Mouse (Mus musculus): ENCODE measurements at regions not wholly inside any gene's neighbourhood (a gene's known extent, or its start where the extent isn't known, plus 50 kb on each side); places are given as distances from the start of the nearest gene placed in this dataset.
A peak's percentile ranks its signal among the peaks of the same experiment; 100 is the strongest.
"Not testable (repeated sequence)": the region's sequence is repeated elsewhere in the genome, so short reads cannot be mapped to it uniquely, and the experiment has no call there.

DNA sequence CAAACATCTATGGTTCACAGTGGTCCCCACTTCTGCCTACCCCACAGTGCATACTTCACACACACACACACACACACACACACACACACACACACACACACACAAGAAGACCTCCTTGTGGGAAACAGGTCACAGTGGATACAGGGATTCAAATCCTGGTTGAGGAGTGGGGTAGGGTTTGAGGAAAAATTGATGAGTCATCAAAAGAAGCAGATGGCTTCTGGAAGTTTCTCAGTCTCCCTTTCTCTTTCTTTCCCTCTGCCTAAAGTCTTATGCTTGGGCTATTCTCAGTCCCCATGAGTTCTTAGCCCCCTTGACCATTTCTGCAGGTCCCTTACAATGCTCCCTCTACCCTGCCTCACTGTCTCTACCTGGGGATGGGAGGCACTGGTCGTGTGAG is 56.4 kb downstream of the Rassf10 start:
- no peak for DNase-seq (ENCODE audit: low read depth, low spot score)

DNA sequence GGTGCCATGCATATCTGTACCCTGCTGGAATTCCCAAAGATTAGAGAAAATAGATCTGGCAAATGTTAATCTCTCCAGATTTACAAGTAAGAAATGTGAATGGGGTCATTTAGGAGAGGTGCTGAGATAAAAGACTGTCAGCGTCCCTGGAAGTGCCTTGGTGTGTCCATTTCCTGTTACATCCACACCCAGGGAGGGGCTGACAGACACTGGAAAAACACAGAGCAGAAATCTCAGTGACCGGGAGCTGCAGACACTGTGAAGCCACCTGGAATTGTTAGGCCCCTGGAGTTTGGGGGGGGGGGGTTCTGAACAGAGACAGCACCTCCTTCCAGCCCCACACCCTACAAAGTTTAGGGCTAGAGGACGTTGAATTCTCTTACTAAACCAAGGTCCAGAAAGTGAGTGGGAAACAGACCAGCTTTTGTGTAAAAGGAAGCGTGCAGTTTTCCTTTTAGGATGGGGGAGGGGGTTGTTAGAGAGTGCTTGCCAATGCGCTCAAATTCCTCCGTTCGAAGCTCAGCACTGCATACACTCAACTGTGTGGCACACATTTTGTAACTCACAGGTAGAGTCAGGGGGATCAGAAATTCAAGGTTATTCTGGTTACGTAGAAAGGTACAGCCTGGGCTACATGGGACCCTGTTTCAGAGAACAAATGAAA is 63.5 kb downstream of the Rassf10 start:
- DNase-seq (ENCODE audit: low read depth, low spot score), result no peak

DNA sequence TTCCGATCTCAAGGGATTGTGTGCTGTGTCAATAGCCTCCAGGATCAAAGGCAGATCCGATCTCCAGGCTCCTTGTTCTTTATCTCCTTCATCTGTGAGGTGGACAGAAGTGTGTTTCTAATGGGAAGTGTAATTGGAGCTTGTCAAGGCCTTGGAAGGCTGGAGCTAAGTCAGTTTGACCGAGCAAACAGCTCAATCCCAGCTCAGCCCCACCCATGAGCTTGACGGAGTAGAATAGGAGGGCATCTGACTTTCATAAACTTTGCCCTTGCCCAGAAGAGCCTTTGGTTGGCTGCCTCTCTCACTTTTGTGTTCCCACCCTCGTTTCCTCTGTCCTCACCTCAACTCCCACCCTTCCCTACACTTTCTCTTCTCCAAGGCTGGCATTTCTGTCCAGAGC is 67.7 kb downstream of the Rassf10 start:
- DNase-seq (ENCODE audit: low read depth, low spot score), result no peak

DNA sequence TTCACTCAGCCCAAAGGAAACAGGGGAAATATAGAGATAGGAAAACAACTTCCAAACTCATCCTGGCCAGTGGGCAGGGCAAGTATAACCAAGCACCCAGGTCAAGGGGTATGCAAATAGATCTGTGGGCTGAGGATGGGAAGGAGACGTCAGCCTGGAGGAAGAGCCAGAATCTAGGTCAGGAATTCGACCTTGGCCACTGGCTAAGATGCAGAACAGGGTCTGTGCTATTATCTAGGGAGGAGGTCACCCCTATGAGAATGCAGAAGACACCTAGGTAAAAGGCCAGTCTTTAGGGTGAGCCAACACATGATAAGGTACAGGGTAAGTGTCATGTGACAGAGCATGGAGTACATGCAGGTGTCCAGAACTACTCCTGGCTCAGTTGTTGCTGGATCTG is 68.8 kb downstream of the Rassf10 start:
- DNase-seq (ENCODE audit: low read depth, low spot score), result no peak

DNA sequence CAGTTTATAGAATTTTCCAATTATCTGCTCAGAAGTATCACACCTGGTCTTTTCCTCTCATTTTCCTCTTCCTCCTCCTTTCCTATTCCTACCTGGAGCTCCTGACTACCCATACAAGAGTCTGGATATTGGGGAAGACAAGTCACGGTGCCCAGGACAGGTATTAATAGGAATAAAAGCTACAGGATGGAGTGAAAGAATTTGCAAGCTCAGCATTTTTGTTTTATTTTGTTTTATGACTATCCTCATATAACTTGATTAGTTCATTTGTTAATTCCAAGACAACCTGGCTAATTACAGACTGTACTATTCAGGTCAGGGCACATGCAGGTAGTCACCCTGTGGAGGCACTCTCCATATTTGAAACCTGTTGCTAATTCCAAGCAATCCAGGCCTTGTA is 72.0 kb downstream of the Rassf10 start:
- no peak for DNase-seq (ENCODE audit: low read depth, low spot score)

DNA sequence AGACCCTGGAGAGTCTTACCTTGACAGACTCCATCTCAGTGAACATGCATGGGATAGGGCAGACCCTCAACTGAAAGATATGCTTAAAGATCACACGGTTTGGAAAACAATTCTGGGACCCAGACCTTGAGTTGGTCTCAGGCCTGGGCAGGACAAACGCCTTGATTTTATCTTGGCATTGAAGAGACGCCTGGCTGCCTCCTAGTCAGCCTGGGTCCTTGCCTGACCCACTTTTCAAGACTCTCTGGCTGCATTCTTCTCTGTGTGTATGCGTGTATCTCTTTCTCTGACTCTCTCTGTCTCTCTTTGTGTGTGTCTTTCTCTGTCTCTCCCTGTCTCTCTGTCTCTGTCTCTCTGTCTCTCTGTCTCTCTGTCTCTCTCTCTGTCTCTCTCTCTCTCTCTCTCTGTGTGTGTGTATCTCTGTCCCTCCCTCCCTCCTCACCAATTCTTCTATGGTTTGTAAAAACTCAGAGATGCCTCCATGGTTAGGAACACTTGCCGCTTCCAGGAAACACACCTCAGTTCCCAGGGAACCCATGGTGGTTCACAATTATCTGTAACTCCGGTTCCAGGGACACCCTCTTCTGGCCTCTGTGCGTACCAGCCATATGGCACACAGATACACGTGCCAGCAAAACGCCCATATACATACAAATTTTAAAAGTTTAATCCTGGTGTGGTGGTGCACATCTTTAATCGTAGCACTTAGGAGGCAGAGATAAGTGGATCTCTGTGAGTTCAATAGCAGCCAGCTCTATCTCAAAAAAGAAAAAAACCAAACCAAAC is 72.7 kb downstream of the Rassf10 start:
- no peak for DNase-seq (ENCODE audit: low read depth, low spot score)

DNA sequence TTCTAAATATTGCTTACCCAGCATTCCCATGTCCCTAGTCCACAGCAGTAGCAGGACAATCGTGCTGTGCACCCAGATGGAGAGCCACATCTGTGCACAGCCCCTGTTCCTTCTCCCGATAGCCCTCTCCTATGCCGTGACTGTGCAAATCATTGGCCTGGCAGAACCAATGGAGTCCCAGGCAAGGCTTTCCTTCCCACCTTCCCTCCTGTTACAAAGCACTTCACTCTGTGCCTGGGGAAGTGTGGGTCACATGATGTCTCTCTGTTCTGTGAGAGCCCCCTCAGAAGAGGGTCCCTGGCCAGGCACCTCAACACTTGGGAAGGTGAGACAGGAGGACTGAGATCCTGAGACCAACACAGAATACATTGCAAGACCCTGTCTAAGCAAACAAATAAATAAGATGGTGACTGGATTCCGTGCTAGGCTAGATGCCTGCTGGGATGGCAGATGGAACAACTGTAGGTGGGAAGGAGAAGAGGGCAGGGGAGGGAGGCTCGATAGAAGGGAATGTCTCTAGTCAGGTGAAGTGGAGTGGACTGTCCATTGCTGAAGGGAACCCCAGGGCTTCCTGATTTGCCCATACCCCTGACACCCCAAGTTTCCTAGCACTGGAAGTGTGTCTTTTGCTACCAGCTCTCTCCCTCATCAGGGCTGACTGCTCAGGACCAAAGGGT is 73.5 kb downstream of the Rassf10 start:
- DNase-seq (ENCODE audit: low read depth, low spot score), result no peak

DNA sequence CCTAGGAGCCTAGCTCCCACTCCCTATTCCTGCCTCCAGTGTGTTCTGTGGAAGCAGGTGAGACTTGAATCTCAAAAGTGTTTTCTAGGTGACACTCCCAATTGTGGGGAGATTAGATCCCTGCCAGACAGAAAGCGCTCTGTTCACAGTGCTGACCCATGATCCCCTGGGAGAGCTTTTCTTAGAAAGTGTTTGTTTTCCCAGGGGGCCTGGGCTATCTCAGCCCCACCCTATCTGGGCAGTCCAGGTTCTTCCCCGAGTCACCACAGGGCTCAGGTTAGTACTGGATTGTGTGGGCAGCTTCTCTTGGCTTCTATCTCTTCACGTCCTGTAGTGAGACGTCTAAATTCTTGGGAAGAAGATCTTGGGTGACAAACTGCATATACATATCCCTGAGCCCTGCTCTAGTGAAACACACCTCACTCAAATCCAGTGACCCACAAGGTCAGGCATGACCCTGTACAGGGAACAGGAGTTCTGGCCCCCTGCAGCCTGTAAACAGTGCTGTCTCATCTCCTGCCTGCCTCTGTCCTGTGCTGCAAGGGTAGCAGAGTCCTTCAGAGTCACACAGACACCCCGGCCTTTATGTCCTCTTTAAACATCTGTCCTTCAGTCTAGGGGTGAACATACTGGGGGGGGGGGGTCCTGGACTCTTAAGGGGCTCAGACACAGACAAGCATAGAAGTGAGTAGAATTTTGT is 76.4 kb downstream of the Rassf10 start:
- no peak for DNase-seq (ENCODE audit: low read depth, low spot score)

DNA sequence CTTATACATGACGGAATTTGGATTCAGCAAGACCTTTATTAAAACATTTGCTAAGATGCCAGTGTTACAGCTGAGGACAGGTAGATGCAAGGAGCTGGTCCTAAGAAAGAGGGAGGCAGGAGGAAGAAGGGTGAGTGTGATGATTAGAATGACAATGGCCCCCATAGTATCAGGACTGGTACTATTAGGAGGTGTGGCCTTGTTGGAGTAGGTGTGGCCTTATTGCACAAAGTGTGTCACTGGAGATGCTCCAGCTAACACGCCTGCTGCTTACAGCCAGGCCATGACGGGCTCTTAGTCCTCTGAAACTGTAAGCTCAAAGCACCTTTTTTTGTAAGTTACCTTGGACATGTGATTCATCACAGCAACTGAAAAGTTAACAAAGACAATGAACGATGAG is 82.0 kb downstream of the Rassf10 start:
- DNase-seq (ENCODE audit: low read depth, low spot score), result no peak

DNA sequence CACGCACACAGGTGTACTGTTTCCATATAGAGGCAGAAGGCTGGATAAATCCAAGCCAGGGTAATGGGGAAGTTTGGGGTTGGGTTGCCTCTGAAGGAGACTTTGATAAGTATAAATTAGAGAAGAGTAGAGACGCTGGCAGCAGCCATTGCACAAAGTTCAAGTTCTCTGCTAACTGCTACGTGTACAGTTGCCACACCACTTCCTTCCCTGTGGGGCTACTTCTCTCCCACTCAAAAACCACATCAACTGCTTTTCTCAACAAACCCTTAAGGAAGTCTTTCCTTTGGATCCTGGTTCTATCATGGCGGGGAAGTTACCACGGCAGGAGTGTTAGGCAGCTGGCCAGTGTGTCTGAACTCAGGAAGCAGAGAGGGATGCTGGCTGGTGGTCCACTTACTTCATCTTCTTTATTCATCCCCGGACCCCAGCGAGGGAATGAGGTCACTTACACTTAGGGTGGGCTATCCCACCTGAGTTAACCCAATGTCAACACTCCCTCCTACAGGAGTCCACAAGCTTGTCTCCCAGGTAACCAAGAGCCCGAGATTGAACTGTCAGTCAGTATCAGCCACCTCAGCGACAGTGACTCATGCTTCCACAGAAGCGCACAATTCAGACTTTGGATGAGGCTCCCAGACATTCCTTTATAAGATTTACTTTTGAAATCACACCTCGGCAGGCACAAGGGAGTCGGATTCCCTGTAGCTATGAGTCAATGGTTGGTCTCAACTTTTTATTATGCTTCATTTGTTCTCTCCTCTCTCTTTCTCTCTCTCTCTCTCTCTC is 84.3 kb downstream of the Rassf10 start:
- peak; percentile 43 for DNase-seq (ENCODE audit: low read depth, low spot score)

DNA sequence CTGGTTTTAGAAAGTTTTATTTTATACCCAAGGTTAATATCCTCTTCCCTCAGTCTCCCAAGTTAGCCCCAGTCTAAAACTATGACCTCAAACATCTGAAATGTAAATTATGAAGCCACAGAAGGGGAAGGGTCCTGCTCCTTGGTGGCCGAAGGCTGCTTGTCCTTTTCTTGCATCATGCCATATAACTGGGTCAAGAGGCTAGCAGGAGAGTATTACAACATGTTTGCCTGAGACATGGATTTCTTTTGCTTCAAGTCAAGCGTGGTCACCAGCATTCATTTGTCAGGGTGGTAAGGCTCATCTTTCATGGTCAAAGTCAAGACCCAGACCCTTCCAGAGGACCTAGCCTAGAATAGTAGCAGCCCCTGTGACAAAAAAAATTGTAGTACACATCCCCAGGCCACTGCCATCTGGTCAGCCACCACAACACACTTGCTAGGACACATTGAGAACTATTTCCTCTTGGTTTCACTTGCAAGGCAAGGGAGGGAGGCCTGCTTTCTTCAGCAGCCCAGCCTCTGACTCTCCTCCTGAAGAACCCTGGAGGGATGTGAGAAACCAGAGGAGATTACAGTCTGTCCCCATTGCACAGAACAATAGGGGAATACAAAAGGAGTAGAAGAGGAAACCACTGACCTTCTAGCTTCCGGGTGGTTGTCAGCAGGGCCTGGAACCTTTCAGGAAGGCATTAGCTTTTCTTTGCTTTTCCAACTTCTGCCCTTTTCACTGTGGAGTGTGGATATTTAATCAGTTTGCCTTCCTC is 85.3 kb downstream of the Rassf10 start:
- DNase-seq (ENCODE audit: low read depth, low spot score), result peak; percentile 44

DNA sequence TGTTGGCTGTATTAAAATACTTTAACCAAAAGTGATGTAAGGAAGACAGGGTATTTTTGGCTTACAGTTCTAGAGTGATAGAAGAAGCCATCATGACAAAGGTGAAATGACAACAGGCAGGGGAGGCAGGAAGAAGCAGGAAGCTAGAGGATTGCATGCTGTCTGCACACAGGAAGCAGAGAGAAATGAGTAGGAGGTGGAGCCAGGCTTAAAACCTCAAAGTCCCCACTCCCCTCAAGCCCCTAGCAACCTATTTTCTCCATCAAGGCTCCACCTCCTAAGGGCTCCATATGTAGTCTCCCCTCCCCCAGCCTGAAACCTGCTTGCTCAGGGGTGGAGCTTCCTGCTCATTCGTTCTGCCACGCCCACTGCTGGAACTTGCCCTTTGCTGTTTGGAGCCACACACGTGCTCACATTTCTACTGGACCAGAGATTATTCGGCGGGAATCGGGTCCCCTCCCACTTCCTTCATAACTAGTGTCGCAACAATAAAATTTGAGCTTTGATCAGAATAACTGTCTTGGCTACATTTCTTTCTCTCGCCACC is 91.9 kb downstream of the Rassf10 start:
- DNase-seq (ENCODE audit: low read depth, low spot score), result not testable (repeated sequence)

DNA sequence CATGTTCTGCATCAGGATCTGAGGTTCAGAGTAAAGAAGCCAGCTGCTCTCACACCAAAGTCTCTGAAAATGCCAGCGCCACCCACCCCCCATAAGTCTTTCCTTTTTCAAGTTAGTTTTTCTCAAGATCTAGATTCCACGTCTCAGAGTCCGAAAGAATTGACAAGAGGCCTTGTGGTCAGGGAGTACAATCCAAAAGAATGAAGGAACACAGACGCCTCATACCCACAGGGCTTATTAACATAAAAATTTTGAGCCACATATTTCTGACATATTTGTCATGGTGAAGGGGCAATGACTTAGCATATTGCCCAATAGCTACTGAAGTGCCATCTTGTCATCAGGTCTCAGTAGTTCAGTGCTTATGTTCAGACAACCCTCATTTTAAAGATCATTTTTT is 92.6 kb downstream of the Rassf10 start:
- peak; percentile 29 for DNase-seq (ENCODE audit: low read depth, low spot score)

DNA sequence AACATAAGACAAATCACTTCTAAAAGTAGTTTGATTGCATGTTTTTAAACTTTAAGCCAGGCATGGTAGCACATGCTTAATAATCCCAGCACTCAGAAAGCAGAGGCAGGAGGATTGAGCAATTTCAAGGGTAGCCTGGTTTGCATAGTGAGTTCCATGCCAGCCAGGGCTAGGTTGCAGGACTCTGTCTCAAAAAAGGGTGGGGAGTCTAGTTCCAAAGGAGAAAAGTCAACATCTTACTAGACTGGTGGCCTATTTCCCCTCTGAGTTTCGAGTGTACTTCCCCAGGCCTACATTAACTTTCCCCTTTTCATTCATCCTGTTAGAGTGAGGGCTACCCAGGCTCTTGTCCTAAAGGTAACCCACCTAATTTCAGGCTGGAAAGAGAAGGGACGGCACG is 93.8 kb downstream of the Rassf10 start:
- DNase-seq (ENCODE audit: low read depth, low spot score), result no peak

DNA sequence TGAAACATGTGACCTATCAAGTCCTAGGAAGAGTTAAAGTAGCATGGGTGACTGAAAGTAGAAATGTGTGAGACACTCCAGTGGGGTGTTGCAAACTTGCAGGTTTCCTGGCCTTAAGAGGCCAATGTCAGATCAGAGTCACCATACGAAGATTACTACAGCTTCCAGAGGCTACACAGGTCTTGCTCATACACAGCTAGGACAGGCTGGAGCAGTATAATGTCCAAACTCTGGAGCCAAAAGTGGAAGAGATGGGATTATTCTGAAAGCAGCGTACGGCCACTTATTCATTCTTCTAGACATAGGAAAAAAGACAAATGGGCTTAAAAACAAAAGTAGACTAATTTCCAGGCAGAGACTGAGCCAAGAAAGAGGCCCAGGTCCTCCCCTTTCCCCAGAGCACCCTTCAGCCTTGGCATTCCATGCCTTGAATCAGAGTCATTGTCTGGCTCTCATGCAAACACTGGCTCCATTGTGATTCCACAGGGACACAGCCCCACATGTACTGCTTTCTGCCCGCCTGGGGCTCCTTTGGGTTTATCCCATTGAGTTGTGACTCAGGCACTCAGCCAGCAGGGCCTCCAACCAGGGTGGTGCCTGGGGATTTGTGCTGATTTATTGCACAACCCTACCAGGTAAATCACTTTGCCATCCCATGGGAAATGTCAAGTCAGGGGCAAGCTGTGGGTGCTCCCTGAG is 94.5 kb downstream of the Rassf10 start:
- peak; percentile 84 for DNase-seq (ENCODE audit: low read depth, low spot score)

DNA sequence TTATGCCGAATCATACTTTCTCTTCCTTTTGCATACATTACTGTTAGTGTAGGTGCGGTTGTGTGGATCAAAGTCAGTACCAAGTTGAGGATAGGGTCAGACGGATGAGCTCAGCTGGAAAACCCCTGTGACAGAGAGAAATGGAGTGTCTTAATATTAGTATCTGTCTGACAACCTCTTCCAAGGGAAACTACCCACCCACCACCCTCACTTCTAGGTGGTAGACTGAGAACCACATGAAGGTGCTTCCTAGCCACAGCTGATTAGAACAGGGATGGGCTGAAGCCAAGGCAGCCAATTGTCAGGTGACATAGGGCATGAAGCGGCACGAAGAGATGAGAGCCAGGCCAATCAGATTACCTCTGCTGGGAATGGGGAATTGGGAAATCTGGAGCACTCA is 95.7 kb downstream of the Rassf10 start:
- no peak for DNase-seq (ENCODE audit: low read depth, low spot score)

DNA sequence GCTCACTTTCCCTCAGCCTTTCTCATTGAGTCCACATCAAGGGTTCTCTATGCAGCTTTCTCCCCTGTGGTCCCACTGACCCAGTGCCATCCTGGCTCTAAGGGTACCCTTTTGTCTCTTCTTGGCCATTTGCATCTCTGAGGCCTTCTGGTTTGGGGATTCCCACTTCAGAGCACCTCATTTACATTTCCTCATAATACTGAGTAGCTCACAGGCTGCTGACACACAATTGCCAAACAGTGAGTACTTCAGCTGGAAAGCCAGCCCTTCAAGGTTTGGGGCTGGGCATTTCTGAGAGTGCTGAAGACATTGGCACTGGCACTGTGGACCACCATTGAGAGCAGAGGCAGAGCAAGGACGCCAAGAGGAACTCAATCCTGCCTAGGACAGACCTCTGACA is 99.2 kb downstream of the Rassf10 start:
- no peak for DNase-seq (ENCODE audit: low read depth, low spot score)

DNA sequence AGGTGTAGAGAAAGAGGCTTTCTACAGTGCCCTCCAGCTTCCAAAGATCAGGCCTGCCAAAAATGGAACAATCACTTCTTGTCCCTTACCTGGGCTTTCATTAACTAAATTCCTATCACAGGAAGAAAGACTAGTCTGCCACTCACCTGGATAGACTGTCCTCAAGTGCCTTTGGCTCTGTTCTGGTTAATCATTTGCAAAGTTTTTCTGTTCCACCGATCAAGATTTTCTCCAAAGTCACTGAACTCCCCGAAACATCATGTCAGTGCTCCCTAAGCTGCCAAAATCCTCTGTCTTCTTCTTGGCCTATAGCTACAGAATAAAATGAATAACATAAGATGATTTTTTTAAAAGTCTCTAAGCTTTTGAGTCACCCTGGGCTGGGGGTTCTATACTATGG is 102.7 kb downstream of the Rassf10 start:
- no peak for DNase-seq (ENCODE audit: low read depth, low spot score)

DNA sequence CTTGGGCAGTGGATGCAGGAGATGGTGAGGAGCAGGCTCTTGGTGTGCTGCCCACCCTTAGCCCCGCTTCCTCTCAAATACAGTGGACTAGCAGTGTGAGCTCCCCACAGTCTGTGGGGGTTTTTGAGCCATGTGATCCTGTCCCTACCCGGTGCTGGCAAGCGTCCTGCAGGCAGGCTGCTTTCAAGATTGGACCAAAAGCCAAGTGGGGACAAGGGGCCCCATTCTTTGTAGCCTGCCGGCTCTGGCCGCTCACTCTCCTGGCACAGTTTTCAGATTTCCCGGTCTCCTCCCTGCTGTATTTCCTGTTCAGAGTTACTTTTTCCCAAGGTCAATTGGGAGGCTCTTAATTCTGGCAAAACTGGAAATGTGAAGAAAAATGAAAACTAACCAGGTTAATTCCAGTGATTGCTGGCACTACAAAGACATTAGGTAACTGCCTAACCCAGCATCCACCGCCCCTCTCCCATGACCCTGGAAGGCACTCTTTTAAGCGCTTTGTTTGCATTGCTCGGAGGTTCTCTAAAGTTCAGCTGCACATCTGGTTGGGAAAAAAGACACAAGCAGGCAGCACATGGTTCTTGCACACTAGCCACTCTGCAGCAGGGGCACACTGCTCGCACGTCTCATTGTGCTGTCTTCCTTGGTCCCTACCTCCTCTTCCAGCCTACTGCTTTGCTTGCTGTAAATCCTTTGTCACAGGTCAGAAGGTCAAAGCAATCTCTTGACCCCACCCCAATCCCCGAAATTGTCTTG is 105.6 kb downstream of the Rassf10 start:
- DNase-seq (ENCODE audit: low read depth, low spot score), result no peak
